Mouse (Mus musculus) testis, adult 10 weeks (tissue): ENCODE results near the gene Amn1. TPM values are rescaled to one million over a fixed set of nuclear protein-coding genes. Genes with fewer than 3 reads are reported as not detected.

ENCODE experiments used
- polyA plus RNA-seq: library from polyadenylated mRNA; stranded (reverse); fragments of 350-450 nt; fragmentation: Illumina TruSeq; extraction: RNeasy Lipid Tissue Mini Kit (QIAGEN cat#74804); gene quantifications from one replicate; pipeline ENCODE4 v1.2.3, GENCODE M21; 2014; ENCODE audit warnings: low read depth, low replicate concordance

The Amn1 gene
- 278 TPM for polyA plus RNA-seq

DNA sequence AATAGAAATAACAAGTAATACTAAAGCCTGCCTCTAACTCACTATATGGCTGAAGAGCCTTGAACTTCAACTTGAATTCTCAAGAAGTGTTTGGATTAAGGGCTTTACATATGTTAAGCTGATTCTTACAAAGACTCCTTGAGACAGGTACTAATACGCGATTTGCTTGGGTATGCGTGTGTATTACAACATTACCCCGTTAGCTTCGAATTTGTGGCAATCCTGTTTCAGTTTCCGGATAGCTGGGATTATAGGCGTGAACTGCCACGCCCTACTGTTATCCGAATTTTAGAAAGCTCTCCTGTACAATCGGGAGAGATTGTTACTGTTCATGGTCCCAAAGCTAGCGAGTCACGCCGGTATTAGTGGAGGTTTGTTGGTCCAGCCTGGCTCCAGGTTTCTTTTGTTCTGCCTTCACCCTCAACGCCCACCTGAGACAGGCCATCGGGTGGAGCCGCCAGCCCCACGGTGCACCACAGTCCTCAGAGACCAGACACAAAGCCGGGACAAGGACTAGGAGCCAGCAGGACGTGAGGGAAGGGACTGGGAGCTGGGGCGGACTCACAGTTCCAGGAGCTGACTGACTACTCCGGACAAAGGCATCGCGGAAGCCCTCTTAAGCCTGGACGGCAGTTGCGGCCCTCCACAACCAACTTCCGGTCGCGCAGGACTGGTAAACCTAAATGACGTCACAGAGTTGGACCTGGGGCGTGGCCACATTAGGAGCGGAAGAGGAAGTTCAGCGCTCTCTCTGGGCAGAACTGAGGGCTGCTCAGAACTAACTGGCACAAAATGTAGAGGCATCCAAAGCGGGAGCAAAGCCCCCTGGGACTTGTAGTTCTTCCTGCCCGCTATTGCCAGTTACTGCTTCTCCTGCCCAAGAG lies at the start of gene Amn1:
Gene Amn1 (minus strand): TSS at position 672 of the 884 bp plus-strand sequence.

GRCm38 (mm10) chr6:149139471-149139870 lies 49.0 kb downstream of the Amn1 start, which contains the start of gene Etfbkmt:
Gene Etfbkmt (plus strand): TSS chr6:149139849.

DNA sequence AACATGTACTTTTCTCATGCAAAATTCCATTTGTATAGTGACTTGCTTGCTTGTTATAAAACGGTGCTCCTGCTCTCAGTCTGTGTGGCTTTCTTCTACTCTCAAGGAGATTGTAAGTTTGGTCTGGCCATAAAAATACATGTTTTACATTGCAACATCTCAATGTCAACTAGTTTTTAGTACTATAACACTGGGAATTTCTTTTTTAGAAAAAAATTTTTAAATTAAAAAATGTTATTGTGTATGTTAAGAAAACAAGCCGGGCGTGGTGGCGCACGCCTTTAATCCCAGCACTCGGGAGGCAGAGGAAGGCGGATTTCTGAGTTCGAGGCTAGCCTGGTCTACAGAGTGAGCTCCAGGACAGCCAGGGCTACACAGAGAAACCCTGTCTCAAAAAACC lies 58.6 kb downstream of the Amn1 start, which contains the start of gene Gm10203:
Gene Gm10203 (plus strand): TSS at position 301 of the 400 bp plus-strand sequence.

Other genes with a start within 250 kb of the Amn1 start
- 16.7 TPM for gene Sinhcaf, start 242.2 kb downstream of the Amn1 start, polyA plus RNA-seq
- 28.1 TPM for gene Dennd5b, start 87.0 kb downstream of the Amn1 start, polyA plus RNA-seq
- gene Gm10203, start 58.5 kb downstream of the Amn1 start, polyA plus RNA-seq: not detected
- gene Etfbkmt, start 48.9 kb downstream of the Amn1 start, polyA plus RNA-seq: 27.6 TPM
- gene Resf1, start 120.7 kb upstream of the Amn1 start, polyA plus RNA-seq: 24.9 TPM
- gene Bicd1, start 220.2 kb upstream of the Amn1 start, polyA plus RNA-seq: 3.4 TPM